Mouse (Mus musculus) ES-Bruce4 (cell line): Measurements from ENCODE around the gene Wdr24.

Experiments used
- CTCF ChIP-seq: IDR thresholded peaks from one replicate; pipeline ENCODE4 v1.8.1; 2011; ENCODE audit warnings: low read depth, low read length
- POLR2A ChIP-seq: IDR thresholded peaks from one replicate; pipeline ENCODE4 v1.8.1; 2011; ENCODE audit warnings: low read length; ENCODE audit not compliant: insufficient read depth

GRCm38 (mm10) chr17:25863681-25864080 lies 40.3 kb downstream of the Wdr24 start:
- no peak for TF ChIP-seq POLR2A
- TF ChIP-seq CTCF, result no peak
